Mouse (Mus musculus) macrophage (primary cell): ENCODE data around the gene Esrrg. TPM values are rescaled to one million over a fixed set of nuclear protein-coding genes. Genes with fewer than 3 reads are reported as not detected.

Source experiments
- H3K27ac ChIP-seq: fragments of 350-480 bp; formaldehyde crosslinking; 2 replicates; pipeline ENCODE4 v1.9.0; 2021
- H3K36me3 ChIP-seq: fragments of 350-480 bp; formaldehyde crosslinking; 2 replicates; pipeline ENCODE4 v1.9.0; 2021; ENCODE audit errors: inconsistent target
- H3K4me3 ChIP-seq: fragments of 350-480 bp; formaldehyde crosslinking; 2 replicates; pipeline ENCODE4 v1.9.0; 2021; ENCODE audit errors: inconsistent target
- H3K79me2 ChIP-seq: fragments of 350-480 bp; formaldehyde crosslinking; 2 replicates; pipeline ENCODE4 v1.9.0; 2021; ENCODE audit errors: inconsistent target
- WGBS: methylation state at CpG from one replicate; pipeline ENCODE4 v1.1.7; 2026; ENCODE audit warnings: inconsistent platforms; ENCODE audit not compliant: missing documents; 5-methylcytosine and 5-hydroxymethylcytosine counted together
- polyA plus RNA-seq: library from polyadenylated mRNA; stranded (reverse); fragments of 250-400 nt; gene quantifications from 3 replicates; pipeline ENCODE4 v1.2.4, GENCODE M21; 2018; ENCODE audit warnings: inconsistent platforms

The Esrrg gene
- polyA plus RNA-seq, 1 experiment from 2014 or later, result not detected

GRCm38 (mm10) chr1:187758546-187758945, 150.0 kb downstream of the Esrrg start:
- no peak overlapping the region for H3K4me3 ChIP-seq
- H3K36me3 ChIP-seq, result no peaks in the 10 kb centered on the region
- H3K27ac ChIP-seq, result no peak overlapping the region
- 95% methylated on average over 3 of the region's 3 CpGs for WGBS
- H3K79me2 ChIP-seq, result no peaks in the 10 kb centered on the region

- no peak overlapping the region for H3K4me3 ChIP-seq
- 97% methylated on average over 3 of the region's 3 CpGs for WGBS
- H3K79me2 ChIP-seq, result no peaks in the 10 kb centered on the region
- H3K27ac ChIP-seq, result no peak overlapping the region
- no peaks in the 10 kb centered on the region for H3K36me3 ChIP-seq
These were observed 150.9 kb downstream of the Esrrg start for GRCm38 (mm10) chr1:187759536-187759935.

GRCm38 (mm10) chr1:187762641-187763450, 154.3 kb downstream of the Esrrg start:
- no peak overlapping the region for H3K4me3 ChIP-seq
- no peaks in the 10 kb centered on the region for H3K79me2 ChIP-seq
- 80% methylated on average over 5 of the region's 5 CpGs for WGBS
- no peak overlapping the region for H3K27ac ChIP-seq
- no peaks in the 10 kb centered on the region for H3K36me3 ChIP-seq

- H3K27ac ChIP-seq, result no peak overlapping the region
- no peaks in the 10 kb centered on the region for H3K79me2 ChIP-seq
- H3K36me3 ChIP-seq, result no peaks in the 10 kb centered on the region
- H3K4me3 ChIP-seq, result no peak overlapping the region
- WGBS, result 93% methylated on average over 4 of the region's 4 CpGs
These were observed 154.8 kb downstream of the Esrrg start for GRCm38 (mm10) chr1:187763451-187763755.

GRCm38 (mm10) chr1:187763821-187764220, 155.2 kb downstream of the Esrrg start:
- no peaks in the 10 kb centered on the region for H3K79me2 ChIP-seq
- WGBS, result 66% methylated on average over 3 of the region's 3 CpGs
- no peak overlapping the region for H3K27ac ChIP-seq
- H3K36me3 ChIP-seq, result no peaks in the 10 kb centered on the region
- no peak overlapping the region for H3K4me3 ChIP-seq

- 96% methylated on average over 5 of the region's 5 CpGs for WGBS
- Histone ChIP-seq H3K79me2 (no peaks in the 10 kb centered on the region), H3K4me3 (no peak overlapping the region), H3K36me3 (no peaks in the 10 kb centered on the region), H3K27ac (no peak overlapping the region)
These were observed 157.0 kb downstream of the Esrrg start for GRCm38 (mm10) chr1:187765577-187765976.

- H3K36me3 ChIP-seq, result no peaks in the 10 kb centered on the region
- no peaks in the 10 kb centered on the region for H3K79me2 ChIP-seq
- 66% methylated on average over 2 of the region's 2 CpGs for WGBS
- H3K4me3 ChIP-seq, result no peak overlapping the region
- no peak overlapping the region for H3K27ac ChIP-seq
These were observed 158.8 kb downstream of the Esrrg start for GRCm38 (mm10) chr1:187767355-187767754.

- 82% methylated on average over 3 of the region's 3 CpGs for WGBS
- Histone ChIP-seq H3K27ac (no peak overlapping the region), H3K79me2 (no peaks in the 10 kb centered on the region), H3K36me3 (no peaks in the 10 kb centered on the region), H3K4me3 (no peak overlapping the region)
These were observed 161.6 kb downstream of the Esrrg start for GRCm38 (mm10) chr1:187770234-187770633.

GRCm38 (mm10) chr1:187771067-187771466, 162.5 kb downstream of the Esrrg start:
- Histone ChIP-seq H3K4me3 (no peak overlapping the region), H3K36me3 (no peaks in the 10 kb centered on the region), H3K79me2 (no peaks in the 10 kb centered on the region), H3K27ac (no peak overlapping the region)
- 85% methylated on average over 4 of the region's 4 CpGs for WGBS

- Histone ChIP-seq H3K79me2 (no peaks in the 10 kb centered on the region), H3K4me3 (no peak overlapping the region), H3K27ac (no peak overlapping the region), H3K36me3 (no peaks in the 10 kb centered on the region)
- 85% methylated on average over 10 of the region's 10 CpGs for WGBS
These were observed 171.1 kb downstream of the Esrrg start for GRCm38 (mm10) chr1:187779589-187780178.

GRCm38 (mm10) chr1:187785226-187785625, 176.6 kb downstream of the Esrrg start:
- Histone ChIP-seq H3K27ac (no peak overlapping the region), H3K36me3 (no peaks in the 10 kb centered on the region), H3K4me3 (no peak overlapping the region), H3K79me2 (no peaks in the 10 kb centered on the region)
- WGBS, result 76% methylated on average over 3 of the region's 4 CpGs

- 66% methylated on average over 7 of the region's 7 CpGs for WGBS
- H3K79me2 ChIP-seq, result no peaks in the 10 kb centered on the region
- H3K4me3 ChIP-seq, result no peak overlapping the region
- no peaks in the 10 kb centered on the region for H3K36me3 ChIP-seq
- H3K27ac ChIP-seq, result no peak overlapping the region
These were observed 178.7 kb downstream of the Esrrg start for GRCm38 (mm10) chr1:187787055-187788016.

GRCm38 (mm10) chr1:187794240-187794930, 185.8 kb downstream of the Esrrg start:
- Histone ChIP-seq H3K36me3 (no peaks in the 10 kb centered on the region), H3K79me2 (no peaks in the 10 kb centered on the region), H3K4me3 (no peak overlapping the region), H3K27ac (no peak overlapping the region)
- 82% methylated on average over 5 of the region's 5 CpGs for WGBS

GRCm38 (mm10) chr1:187795551-187795950, 187.0 kb downstream of the Esrrg start:
- WGBS, result 73% methylated on average over 3 of the region's 3 CpGs
- no peak overlapping the region for H3K4me3 ChIP-seq
- no peak overlapping the region for H3K27ac ChIP-seq
- no peaks in the 10 kb centered on the region for H3K79me2 ChIP-seq
- no peaks in the 10 kb centered on the region for H3K36me3 ChIP-seq
